Mouse (Mus musculus) bone marrow, adult 2 months (tissue): ENCODE data around the gene Txk.

Experiments used
- CTCF ChIP-seq: fragments of 200-500 bp; IDR thresholded peaks from 2 replicates; pipeline ENCODE4 v1.5.1; 2011; ENCODE audit warnings: low read length, control low read depth; ENCODE audit not compliant: control insufficient read depth, insufficient read depth
- POLR2A ChIP-seq: fragments of 200-500 bp; IDR thresholded peaks from 2 replicates; pipeline ENCODE4 v1.6.1; 2011; ENCODE audit warnings: low read depth, mild to moderate bottlenecking, control low read depth, low read length, borderline replicate concordance; ENCODE audit not compliant: control insufficient read depth

- TF ChIP-seq POLR2A = no peak
- no peak for TF ChIP-seq CTCF
Observed at GRCm38 (mm10) chr5:72647418-72647907, 105.1 kb downstream of the Txk start, which contains the start of gene Nipal1.
